Mouse (Mus musculus): ENCODE results near the gene Cenpi. TPM values are rescaled to one million over a fixed set of nuclear protein-coding genes. Genes with fewer than 3 reads are reported as not detected.

Gene Cenpi
- polyA plus RNA-seq, 1 experiment from 2014 or later, result 6.7 TPM

DNA sequence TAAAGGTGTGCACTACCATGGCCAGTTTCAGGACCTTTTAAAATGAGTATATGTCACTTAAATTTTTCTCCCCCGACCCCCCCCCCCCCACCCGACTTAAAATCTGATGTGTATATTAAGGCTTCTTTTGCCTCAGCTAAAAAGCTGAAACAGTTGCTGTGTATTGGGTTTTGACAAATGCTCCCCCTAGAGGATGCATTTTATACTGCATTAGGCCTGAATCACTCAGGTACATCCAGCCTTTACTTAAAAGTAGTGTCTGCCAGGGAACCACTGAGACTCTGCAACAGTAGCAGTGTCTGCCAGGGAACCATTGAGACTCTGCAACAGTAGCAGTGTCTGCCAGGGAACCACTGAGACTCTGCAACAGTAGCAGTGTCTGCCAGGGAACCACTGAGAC, 63.4 kb downstream of the Cenpi start:
- WGBS, result 0% methylated on average over 2 of the region's 2 CpGs

DNA sequence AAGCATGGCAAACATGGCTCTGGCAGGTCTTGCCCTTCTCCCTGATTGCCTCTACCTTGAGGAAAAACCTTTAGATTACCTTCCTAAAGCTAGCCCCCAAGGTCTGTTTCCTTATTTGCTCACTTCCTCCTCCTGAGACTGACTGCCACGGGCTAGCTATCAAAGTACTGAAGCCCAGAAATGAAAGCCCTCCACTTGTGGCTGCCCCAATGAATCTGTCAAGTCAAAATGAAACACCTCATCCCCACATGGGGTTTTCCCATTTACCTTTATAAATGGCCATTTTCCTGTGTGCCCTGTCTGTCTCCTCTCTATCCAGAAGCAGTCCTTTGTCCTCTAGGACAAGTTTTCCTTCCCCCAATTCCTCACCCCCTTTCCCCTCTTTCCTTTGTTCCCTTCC, 66.3 kb downstream of the Cenpi start:
- no peak overlapping the region for H3K4me3 ChIP-seq
- H3K4me1 ChIP-seq (replicated peaks), result no peaks in the 10 kb centered on the region
- 67% methylated on average over 1 of the region's 1 CpGs for WGBS
- H3K4me2 ChIP-seq, result no peak overlapping the region
- no peak overlapping the region for H3K27ac ChIP-seq
- H3K9ac ChIP-seq, result no peak overlapping the region
- ATAC-seq (ENCODE audit: low FRiP score), result no peak
- no peaks in the 10 kb centered on the region for H3K9me3 ChIP-seq
- no peaks in the 10 kb centered on the region for H3K27me3 ChIP-seq
- no peaks in the 10 kb centered on the region for H3K36me3 ChIP-seq

More for the DNA sequence above, 63.4 kb downstream of the Cenpi start:
- ATAC-seq (ENCODE audit: low FRiP score), result no peak
- H3K4me3 ChIP-seq, result no peak overlapping the region
- H3K4me1 ChIP-seq (replicated peaks), result no peaks in the 10 kb centered on the region
- H3K27me3 ChIP-seq, result no peaks in the 10 kb centered on the region
- no peak overlapping the region for H3K9ac ChIP-seq
- no peaks in the 10 kb centered on the region for H3K9me3 ChIP-seq
- H3K36me3 ChIP-seq, result no peaks in the 10 kb centered on the region
- no peak overlapping the region for H3K27ac ChIP-seq
- H3K4me2 ChIP-seq, result no peak overlapping the region

DNA sequence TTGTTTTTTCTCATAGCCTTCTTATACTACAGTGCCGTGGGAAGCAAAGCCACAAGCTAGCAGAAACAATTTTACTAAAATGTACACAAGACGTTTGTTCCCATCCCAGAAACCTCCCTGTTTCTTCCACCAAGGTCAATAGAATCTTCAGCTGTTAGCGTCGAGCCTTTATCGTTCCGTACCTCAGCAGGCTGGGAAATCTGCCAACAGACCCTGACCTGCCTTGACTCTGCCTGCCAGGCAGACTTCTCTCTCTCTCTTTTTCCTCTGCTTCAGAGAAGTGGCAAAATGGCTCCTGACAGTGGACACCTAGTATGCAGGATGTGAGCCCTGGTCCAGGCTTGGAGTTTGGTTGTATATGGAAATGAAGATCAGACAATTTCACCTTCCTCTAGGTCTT, 77.0 kb downstream of the Cenpi start:
- H3K4me1 ChIP-seq (replicated peaks), result no peaks in the 10 kb centered on the region
- no peaks in the 10 kb centered on the region for H3K36me3 ChIP-seq
- no peak overlapping the region for H3K9ac ChIP-seq
- no peaks in the 10 kb centered on the region for H3K27me3 ChIP-seq
- H3K4me3 ChIP-seq, result no peak overlapping the region
- WGBS, result 85% methylated on average over 6 of the region's 6 CpGs
- no peaks in the 10 kb centered on the region for H3K9me3 ChIP-seq
- no peak for ATAC-seq (ENCODE audit: low FRiP score)
- no peak overlapping the region for H3K4me2 ChIP-seq
- H3K27ac ChIP-seq, result no peak overlapping the region

DNA sequence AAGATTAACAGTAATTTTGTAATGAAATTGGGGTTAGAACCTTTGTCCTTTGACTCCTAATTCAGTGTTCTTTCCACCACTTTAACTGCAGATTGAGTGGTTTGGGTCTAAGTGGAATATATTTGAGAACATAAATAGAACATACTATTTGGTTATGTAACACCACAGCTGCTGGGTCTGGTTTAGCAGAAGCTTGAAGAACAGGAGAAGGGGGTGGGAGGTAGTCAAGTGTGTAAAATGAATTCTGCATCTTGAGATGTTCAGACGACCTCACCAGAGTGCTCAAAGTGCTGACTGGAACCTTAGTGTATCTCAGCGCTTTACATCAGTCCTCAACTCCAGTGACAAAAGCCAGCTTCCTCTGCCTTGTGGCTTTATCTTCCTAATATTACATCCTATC, 91.1 kb downstream of the Cenpi start:
- Histone ChIP-seq H3K27me3 (no peaks in the 10 kb centered on the region), H3K4me2 (no peak overlapping the region), H3K36me3 (no peaks in the 10 kb centered on the region), H3K27ac (no peak overlapping the region), H3K9me3 (no peaks in the 10 kb centered on the region), H3K4me3 (no peak overlapping the region), H3K9ac (no peak overlapping the region), H3K4me1 (replicated peaks) (no peaks in the 10 kb centered on the region)
- 86% methylated on average over 2 of the region's 2 CpGs for WGBS
- no peak for ATAC-seq (ENCODE audit: low FRiP score)

DNA sequence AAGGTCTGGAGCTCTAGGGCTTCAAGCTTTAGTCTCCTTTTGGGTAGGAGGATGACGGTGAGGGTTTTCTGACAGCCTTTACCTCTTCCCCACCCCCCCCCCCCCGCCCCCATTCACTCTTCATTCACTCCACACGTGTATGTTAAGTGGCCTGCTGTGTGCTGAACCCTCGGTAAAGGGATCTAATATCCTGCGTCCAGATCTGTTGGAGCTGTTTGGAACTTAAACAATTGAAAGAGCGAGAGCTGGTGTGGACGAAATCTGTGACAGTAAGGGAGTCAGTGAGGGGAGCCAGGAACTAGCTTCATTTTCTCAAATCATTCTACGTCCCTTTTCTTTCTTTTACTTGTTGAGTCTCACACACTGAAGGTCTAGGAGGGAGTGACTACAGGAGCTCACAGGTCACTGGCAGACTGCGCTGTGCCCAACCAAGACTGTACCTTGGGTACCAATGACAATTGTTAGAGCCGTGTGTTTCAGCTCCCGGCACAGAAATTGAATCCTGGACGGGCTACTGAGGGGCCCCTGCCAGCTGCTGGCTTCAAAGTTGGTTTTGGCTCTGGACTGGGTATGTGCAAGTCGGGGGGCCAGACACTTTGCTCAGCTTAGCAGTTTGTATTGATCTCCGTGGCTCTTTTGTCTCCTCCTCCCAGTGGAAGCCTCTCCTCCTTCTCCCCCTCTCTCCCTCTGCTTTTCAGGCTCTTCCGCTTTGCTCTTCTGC, 96.1 kb downstream of the Cenpi start, which contains the start of gene Drp2:
TSS of gene Drp2 (plus strand) at position 689 of the 721 bp plus-strand sequence.
- no peaks in the 10 kb centered on the region for H3K9me3 ChIP-seq
- peak within 1 kb of the TSS; percentile 83 for H3K27ac ChIP-seq
- peak within 1 kb of the TSS; percentile 70 for H3K9ac ChIP-seq
- peak within 1 kb of the TSS; percentile 43 for H3K4me3 ChIP-seq
- H3K27me3 ChIP-seq, result no peaks in the 10 kb centered on the region
- H3K4me1 ChIP-seq (replicated peaks), result peaks cover 5% of the 10 kb centered on the region; the same call in 1 of the 2 replicates
- 26% methylated on average over 14 of the region's 15 CpGs for WGBS
- H3K36me3 ChIP-seq, result no peaks in the 10 kb centered on the region
- peak within 1 kb of the TSS; percentile 56 for H3K4me2 ChIP-seq
- peak; percentile 87 for ATAC-seq (ENCODE audit: low FRiP score)

DNA sequence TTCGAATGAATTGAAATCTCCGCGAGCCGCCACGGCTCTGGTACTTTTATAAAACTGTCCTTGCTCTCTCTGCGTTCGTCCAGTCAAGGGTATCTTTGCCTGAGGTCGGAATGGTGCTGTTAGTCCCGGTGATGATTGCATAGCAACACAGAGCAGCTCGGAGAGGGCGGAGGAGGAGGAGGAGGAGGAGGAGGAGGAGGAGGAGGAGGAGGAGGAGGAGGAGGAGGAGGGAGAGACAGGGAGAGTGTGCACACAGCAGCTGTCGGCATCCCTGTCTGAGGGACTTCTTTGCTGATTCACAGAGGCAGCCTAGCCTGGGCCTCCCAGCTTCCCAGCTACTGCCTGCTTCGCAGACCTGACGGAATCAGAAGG, 96.7 kb downstream of the Cenpi start:
- H3K4me1 ChIP-seq (replicated peaks), result peaks cover 5% of the 10 kb centered on the region; the same call in 1 of the 2 replicates
- H3K36me3 ChIP-seq, result no peaks in the 10 kb centered on the region
- peak overlapping the region; percentile 56 for H3K4me2 ChIP-seq
- peak; percentile 79 for ATAC-seq (ENCODE audit: low FRiP score)
- peak overlapping the region; percentile 70 for H3K9ac ChIP-seq
- WGBS, result 25% methylated on average over 11 of the region's 14 CpGs
- peak overlapping the region; percentile 83 for H3K27ac ChIP-seq
- H3K27me3 ChIP-seq, result no peaks in the 10 kb centered on the region
- H3K4me3 ChIP-seq, result peak overlapping the region; percentile 43
- H3K9me3 ChIP-seq, result no peaks in the 10 kb centered on the region

DNA sequence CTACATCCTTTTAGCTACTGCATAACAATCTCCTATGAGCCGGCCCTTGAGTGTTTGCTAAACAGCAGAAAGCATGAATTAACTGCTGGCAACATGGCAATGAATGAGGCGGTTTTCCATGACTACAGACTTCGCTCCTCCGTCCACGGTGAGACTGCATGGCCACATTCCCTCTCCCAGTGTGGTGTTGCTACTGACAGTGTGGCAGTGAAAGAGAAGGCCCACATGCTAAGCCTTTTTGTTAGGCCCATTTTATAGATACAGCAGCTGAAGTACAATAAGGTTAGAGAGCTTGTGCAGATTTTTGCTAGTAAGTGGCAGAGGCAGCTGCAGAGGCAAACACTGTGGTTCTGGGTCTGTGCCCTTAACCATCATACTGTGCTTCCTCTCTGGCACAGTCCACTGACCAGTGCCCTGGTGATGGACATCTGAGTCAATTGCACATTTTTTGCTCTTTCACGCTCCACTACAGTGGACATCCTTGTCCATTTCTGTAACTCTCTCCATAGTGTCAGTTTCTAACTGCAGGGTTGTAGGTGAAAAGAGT, 101.5 kb downstream of the Cenpi start:
- H3K9ac ChIP-seq, result no peak overlapping the region
- no peak for ATAC-seq (ENCODE audit: low FRiP score)
- no peaks in the 10 kb centered on the region for H3K36me3 ChIP-seq
- H3K4me3 ChIP-seq, result no peak overlapping the region
- H3K4me2 ChIP-seq, result no peak overlapping the region
- no peaks in the 10 kb centered on the region for H3K27me3 ChIP-seq
- 71% methylated on average over 6 of the region's 6 CpGs for WGBS
- no peaks in the 10 kb centered on the region for H3K9me3 ChIP-seq
- peaks cover 5% of the 10 kb centered on the region; the same call in 1 of the 2 replicates for H3K4me1 ChIP-seq (replicated peaks)
- H3K27ac ChIP-seq, result no peak overlapping the region

DNA sequence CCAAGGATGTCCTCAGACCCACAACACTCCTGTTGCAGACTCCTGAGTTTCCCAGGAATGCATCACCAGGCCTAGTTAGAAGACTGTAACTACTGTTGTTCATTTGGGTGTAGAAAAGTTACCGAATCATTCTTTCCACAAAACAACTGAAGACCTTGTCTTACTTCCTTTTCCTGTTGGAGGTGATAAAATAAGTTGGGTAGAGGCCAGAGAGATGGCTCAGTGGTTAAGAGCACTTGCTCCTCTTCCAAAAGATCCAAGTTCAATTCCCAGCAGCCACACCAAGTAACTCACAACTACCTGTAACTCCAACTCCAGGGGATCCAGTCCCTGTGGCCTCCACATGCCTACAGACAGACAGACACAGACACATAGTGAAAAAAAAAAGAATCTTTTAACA, 104.2 kb downstream of the Cenpi start:
- Histone ChIP-seq H3K4me1 (replicated peaks) (no peaks in the 10 kb centered on the region), H3K4me2 (no peak overlapping the region), H3K9ac (no peak overlapping the region), H3K4me3 (no peak overlapping the region), H3K27me3 (no peaks in the 10 kb centered on the region), H3K9me3 (no peaks in the 10 kb centered on the region), H3K27ac (no peak overlapping the region), H3K36me3 (no peaks in the 10 kb centered on the region)
- ATAC-seq (ENCODE audit: low FRiP score), result no peak
- WGBS, result 94% methylated on average over 1 of the region's 1 CpGs

Other genes starting within 250 kb of the Cenpi start
- 62.3 and 64.5 TPM in 2 replicates for gene Cstf2, start 248.9 kb upstream of the Cenpi start, polyA plus RNA-seq (2015; fragmentation: Nextera tagmentation; extraction: Ambion mirVana)
- 0.35 TPM in 2 replicates for gene Xkrx, start 146.0 kb upstream of the Cenpi start, polyA plus RNA-seq (2015; fragmentation: Nextera tagmentation; extraction: Ambion mirVana)
- not detected in 2 replicates for gene Arl13a, start 120.6 kb upstream of the Cenpi start, polyA plus RNA-seq (2015; fragmentation: Nextera tagmentation; extraction: Ambion mirVana)
- 0.16 and 0.21 TPM in 2 replicates for gene Nox1, start 86.1 kb upstream of the Cenpi start, polyA plus RNA-seq (2015; fragmentation: Nextera tagmentation; extraction: Ambion mirVana)
- gene Trmt2b, start 31.1 kb upstream of the Cenpi start, polyA plus RNA-seq (2015; fragmentation: Nextera tagmentation; extraction: Ambion mirVana), result 4.7 and 6.0 TPM in 2 replicates
- 102 and 106 TPM in 2 replicates for gene Tmem35a, start 12.9 kb upstream of the Cenpi start, polyA plus RNA-seq (2015; fragmentation: Nextera tagmentation; extraction: Ambion mirVana)
- gene Drp2, start 96.5 kb downstream of the Cenpi start, polyA plus RNA-seq (2015; fragmentation: Nextera tagmentation; extraction: Ambion mirVana), result 19.0 and 20.8 TPM in 2 replicates
- gene Taf7l, start 168.4 kb downstream of the Cenpi start, polyA plus RNA-seq (2015; fragmentation: Nextera tagmentation; extraction: Ambion mirVana), result 0.17 and 0.27 TPM in 2 replicates
- 45.1 and 46.5 TPM in 2 replicates for gene Timm8a1, start 233.8 kb downstream of the Cenpi start, polyA plus RNA-seq (2015; fragmentation: Nextera tagmentation; extraction: Ambion mirVana)